Mouse (Mus musculus): ENCODE measurements around the gene Crhr1. TPM values are rescaled to one million over a fixed set of nuclear protein-coding genes. Genes with fewer than 3 reads are reported as not detected.

The Crhr1 gene
- total RNA-seq (2022): 10 to 100 TPM; 20.4 to 29.3 (median 23.5) TPM

DNA sequence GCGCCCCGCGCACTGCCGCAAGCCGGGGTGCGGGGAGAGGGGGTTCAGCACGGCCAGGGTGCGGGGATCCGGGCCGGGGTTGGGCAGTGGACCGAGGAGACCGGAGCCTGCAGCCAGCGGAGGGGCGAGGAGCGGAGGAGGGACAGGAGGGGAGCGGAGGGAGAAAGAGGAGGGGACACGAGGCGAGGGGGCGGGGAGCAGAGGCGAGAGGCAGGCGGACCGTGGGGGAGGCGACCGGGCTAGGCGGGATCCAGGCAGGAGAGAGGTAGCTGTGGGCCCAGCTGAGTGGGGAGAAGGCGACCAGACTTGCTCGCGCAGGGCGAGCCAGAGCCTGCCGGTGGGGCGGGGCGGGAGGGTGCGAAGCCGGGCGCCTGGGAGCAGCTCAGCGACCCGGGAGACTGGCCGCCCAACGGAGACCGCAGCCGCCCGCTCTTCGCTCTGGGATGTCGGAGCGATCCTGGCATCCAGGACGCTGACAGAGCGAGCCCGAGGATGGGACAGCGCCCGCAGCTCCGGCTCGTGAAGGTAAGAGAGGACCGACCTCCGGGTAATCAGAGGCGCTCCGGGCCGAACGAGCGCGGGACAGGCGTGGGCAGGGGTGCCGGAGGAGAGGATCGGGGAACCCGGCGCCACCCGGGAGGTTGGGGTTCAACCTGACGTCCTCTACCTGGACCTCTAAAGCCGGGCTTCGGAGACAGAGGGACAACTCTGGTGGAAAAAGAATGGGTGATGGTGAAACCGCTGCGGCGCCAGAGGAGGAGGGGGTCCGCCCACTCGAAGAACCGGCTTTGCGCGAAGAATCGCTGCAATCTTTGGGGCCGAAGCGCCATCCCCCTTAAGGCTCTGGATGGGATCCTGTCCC lies at the start of gene Crhr1:
Crhr1 (plus strand) TSS at position 276 of the 862 bp plus-strand sequence.
- peak in 1 of 2 experiments; percentile 33 for DNase-seq (ENCODE audit: low spot score in 2 of 2)

GRCm38 (mm10) chr11:104083248-104083647 lies 49.4 kb upstream of the Crhr1 start:
- no peak for DNase-seq (ENCODE audit: low spot score in 2 of 2)

GRCm38 (mm10) chr11:104083716-104084115 lies 48.9 kb upstream of the Crhr1 start:
- no peak for DNase-seq (ENCODE audit: low spot score in 2 of 2)

GRCm38 (mm10) chr11:104088519-104088918 lies 44.1 kb upstream of the Crhr1 start:
- no peak for DNase-seq (ENCODE audit: low spot score in 2 of 2)

DNA sequence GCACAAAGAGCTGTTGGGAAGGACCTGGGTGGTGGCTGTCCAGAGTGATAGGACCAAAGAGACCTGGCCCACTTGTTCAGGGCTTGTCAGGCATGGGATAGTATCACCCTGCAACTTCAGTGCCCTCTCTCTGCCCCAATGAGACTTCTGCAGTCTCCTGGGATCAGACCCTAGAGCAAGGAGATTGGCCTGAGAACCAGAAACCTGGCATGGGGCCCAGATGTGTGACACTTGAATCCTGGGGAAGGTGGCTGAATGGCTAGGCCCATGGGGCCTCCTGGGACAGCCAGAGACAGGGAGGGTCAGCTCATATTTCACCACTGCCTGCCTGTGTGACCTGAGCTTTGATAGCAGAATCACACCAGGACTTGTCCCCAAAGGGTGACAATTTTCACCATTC lies 41.9 kb upstream of the Crhr1 start:
- DNase-seq (ENCODE audit: low spot score in 2 of 2): no peak

DNA sequence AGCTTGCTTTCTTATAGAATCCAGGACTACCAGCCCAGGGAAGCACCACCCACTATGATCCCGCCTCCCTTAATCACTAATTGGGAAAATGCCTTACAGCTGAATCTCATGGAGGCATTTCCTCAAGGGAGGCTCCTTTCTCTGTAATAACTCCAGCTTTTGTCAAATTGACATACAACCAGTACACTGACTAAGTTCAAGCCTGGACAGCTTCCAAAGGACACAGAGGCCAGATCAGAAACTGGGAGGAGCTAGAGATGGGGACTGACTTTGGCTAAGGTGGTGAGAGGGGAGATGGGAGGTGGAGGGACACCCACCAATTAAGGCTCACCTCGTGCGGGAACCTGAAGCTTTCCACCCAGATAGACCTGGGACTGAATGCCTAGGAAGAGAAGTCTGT lies 37.5 kb upstream of the Crhr1 start:
- no peak for DNase-seq (ENCODE audit: low spot score in 2 of 2)

GRCm38 (mm10) chr11:104096536-104096935 lies 36.1 kb upstream of the Crhr1 start:
- no peak for DNase-seq (ENCODE audit: low spot score in 2 of 2)

- DNase-seq (ENCODE audit: low spot score in 2 of 2): peak; percentile 28 to 67
These were observed 33.1 kb upstream of the Crhr1 start for GRCm38 (mm10) chr11:104099542-104099941.

DNA sequence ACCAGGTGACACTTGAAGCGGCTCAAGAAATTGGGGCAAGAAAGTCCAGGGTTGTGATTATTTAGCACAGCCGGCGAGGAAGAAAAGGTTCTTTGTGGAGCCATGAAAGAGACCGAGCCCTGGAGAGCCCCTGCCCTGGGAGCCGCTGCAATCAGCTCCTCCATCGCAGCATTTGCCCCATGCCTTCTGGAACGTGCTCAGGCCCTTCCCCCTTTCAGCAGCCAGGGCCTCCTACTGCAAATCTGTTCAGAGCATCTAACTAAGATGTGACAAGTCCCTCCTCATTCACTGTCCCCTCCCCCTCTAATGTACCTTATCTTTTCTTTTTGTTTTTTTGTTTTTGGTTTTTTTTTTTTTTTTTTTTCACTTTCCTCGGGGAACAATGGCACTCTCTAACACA lies 30.0 kb upstream of the Crhr1 start:
- DNase-seq (ENCODE audit: low spot score in 2 of 2): no peak

DNA sequence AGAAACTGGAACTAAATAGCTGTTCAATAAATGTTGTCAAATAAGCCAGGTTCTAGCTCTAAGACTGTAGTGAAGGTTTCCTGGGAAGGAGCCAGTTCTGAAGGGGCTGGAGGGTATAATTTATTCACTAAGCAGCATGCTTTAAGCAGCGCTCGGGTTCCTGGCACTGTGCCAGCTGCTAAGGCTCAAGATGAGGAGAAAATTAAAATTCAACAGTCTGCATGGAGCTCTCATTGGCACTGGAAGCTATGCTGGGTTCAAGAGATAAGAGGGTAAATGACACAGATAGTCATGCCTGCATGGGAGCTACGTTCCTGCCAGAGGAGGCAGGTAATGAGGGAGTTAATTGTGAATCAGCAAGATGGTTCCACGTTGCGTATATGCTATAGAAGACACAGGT lies 26.3 kb upstream of the Crhr1 start:
- peak; percentile 32 to 55 for DNase-seq (ENCODE audit: low spot score in 2 of 2)

- DNase-seq (ENCODE audit: low spot score in 2 of 2): no peak
These were observed 25.7 kb upstream of the Crhr1 start for GRCm38 (mm10) chr11:104106969-104107368.

GRCm38 (mm10) chr11:104110366-104110765 lies 22.3 kb upstream of the Crhr1 start:
- DNase-seq (ENCODE audit: low spot score in 2 of 2): no peak

DNA sequence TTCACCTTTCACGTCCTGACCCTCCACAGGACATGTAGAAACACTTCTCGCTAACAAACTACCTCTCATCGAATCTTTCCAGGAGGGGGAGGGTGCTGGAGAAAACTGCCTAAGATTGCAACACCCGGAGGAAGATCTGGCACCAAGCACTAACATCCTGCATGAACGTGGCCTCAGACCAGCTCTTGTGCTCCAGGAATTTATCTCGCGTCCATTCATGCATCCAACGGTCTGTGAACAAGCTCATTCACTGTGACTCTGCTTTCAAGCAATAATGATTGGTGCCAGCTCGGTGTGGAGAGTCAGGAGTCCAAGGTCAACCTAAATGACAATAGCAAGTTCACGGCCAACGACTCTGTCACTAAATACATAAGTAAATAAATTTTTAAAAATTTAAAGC lies 20.8 kb upstream of the Crhr1 start:
- no peak for DNase-seq (ENCODE audit: low spot score in 2 of 2)

DNA sequence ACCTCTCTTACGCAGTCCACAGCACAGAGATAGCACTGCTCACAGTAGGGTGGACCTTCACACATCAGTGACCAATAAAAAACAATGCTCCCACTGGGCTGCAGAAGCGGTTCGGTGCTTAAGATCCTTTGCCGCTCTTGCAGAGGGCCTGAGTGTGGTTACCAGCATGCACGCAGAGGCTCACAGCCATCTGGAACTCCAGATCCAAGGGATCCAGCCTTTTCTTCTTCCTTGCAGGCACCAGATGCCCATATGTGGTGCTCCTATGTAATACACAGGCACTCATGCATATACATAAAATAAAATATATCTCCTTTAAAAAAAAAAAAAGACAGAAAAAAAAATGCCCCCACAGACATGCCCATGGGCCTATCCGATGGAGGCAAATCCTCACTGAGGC lies 19.0 kb upstream of the Crhr1 start:
- DNase-seq (ENCODE audit: low spot score in 2 of 2): no peak

- no peak for DNase-seq (ENCODE audit: low spot score in 2 of 2)
These were observed 18.0 kb upstream of the Crhr1 start for GRCm38 (mm10) chr11:104114690-104115089.

DNA sequence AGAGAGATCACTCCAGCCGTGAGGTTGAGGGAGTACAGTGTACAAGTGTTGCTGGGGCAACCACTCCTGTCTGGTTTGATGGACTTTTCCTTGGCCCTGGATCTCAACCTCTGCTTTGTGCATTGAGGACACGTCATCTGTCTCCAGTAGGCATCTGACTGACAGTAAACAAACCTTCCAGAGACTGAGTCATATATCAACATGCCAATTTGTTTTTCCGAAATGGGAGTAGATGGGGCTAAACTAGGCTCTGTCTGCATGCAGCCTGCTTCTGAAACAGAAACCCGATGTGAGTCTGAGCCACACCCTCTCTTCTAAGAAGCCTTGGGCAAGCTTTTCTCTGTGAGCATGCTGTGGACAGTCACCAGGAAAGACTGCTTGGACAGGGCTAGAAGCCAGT lies 14.3 kb upstream of the Crhr1 start:
- DNase-seq (ENCODE audit: low spot score in 2 of 2): no peak

- no peak for DNase-seq (ENCODE audit: low spot score in 2 of 2)
These were observed 9.7 kb upstream of the Crhr1 start for GRCm38 (mm10) chr11:104122966-104123365.

- no peak for DNase-seq (ENCODE audit: low spot score in 2 of 2)
These were observed 9.2 kb upstream of the Crhr1 start for GRCm38 (mm10) chr11:104123479-104123878.

- DNase-seq (ENCODE audit: low spot score in 2 of 2): no peak
These were observed 8.1 kb upstream of the Crhr1 start for GRCm38 (mm10) chr11:104124582-104124981.

DNA sequence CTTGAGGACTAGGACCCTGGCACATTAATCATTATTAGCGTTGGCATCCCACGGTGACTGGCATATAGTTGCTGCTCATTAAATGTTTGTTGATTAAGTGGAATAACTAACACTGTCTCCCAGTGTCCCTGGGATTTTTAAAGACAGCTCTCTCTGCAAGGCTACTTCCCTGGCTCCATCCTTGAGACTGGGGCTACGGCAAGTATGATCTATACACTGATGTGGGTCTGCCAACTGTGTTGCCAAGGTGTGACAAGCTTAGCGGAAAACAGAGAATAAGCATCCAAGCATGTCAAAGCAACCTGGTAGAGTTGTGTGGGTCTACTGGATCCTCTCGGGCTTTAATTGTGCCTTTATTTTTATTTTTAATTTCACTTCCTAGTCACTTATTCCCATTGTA lies 3.2 kb upstream of the Crhr1 start:
- no peak for DNase-seq (ENCODE audit: low spot score in 2 of 2)

DNA sequence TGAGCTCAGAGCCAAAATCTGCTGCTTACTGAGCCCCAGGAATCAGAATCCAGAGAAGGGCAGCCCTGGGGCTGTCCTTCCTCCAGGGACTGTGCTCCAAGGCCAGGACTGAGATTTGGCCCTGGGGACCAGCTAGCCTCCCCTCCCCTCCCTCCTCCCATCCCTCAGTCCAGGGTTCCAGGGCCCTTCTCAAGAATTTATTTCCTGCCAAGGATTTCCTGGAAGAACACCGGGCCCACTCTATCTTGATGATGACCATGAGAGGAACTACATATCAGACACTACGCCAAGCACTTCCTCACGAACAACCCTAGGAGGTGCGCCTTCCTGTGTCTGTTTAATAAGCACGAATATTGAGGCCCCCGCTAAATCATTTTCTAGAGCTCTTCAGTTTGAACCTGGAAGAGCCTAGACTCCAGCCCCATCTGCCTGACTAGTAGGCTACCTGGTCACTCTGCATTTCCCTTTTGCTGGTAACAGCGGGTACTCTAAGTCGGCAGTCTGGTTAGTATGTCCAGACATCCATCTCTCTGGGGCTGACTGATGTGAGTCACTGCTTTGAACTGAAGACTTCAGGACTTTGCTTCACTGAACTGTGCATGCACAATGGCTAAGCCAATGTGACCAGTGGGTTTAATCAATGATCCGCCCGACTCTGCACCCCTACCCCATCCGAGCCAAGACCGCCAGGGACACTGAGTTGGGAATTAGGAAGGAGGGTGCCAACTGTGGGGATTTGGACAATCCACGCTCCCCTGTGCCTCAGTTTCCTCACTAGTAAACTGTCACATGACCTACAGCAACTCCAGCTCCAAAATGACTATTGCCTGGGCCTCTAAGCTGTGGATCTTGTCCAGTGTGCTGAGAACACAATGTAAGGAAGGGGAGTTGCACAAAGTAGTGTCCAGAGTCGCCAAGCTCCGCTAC lies 1.7 kb upstream of the Crhr1 start:
- no peak for DNase-seq (ENCODE audit: low spot score in 2 of 2)

GRCm38 (mm10) chr11:104131756-104132155 lies 899 bp upstream of the Crhr1 start:
- peak in 1 of 2 experiments; percentile 43 for DNase-seq (ENCODE audit: low spot score in 2 of 2)
